Mouse (Mus musculus) layer of hippocampus, adult 2 months (tissue): ENCODE measurements around the gene Fbxl13. TPM values are rescaled to one million over a fixed set of nuclear protein-coding genes. Genes with fewer than 3 reads are reported as not detected.

Experiments
- DNase-seq, 2 experiments: peaks; one replicate each; pipeline ENCODE4 v3.0.0; 2022; ENCODE audit warnings: low spot score in 2 of 2
- H3K27ac ChIP-seq: fragments of 200-600 bp; 2 replicates; pipeline ENCODE4 v1.8.1; 2022
- H3K4me3 ChIP-seq: fragments of 200-600 bp; 2 replicates; pipeline ENCODE4 v1.8.1; 2022; ENCODE audit warnings: mild to moderate bottlenecking
- CTCF ChIP-seq: fragments of 200-600 bp; conservative IDR thresholded peaks from 2 replicates; pipeline ENCODE4 v1.8.1; 2022; ENCODE audit warnings: antibody characterized with exemption, mild to moderate bottlenecking, moderate library complexity
- total RNA-seq, 2 experiments: library from RNA; stranded (reverse); gene quantifications; 2 replicates each; pipeline ENCODE4 v1.2.3; 2021

The Fbxl13 gene
- total RNA-seq, 2 experiments from 2014 or later = 0.29 to 0.41 TPM

- TF ChIP-seq CTCF = no peak
- no peak overlapping the region for H3K4me3 ChIP-seq
- H3K27ac ChIP-seq = no peak overlapping the region
- DNase-seq = no peak
Observed at GRCm38 (mm10) chr5:21478428-21478827, 167.0 kb downstream of the Fbxl13 start.

GRCm38 (mm10) chr5:21468100-21468499 is 177.3 kb downstream of the Fbxl13 start:
- no peak for DNase-seq
- no peak overlapping the region for H3K27ac ChIP-seq
- no peak overlapping the region for H3K4me3 ChIP-seq
- TF ChIP-seq CTCF = no peak

- no peak overlapping the region for H3K27ac ChIP-seq
- no peak for TF ChIP-seq CTCF
Observed at GRCm38 (mm10) chr5:21467387-21467786, 178.0 kb downstream of the Fbxl13 start.

GRCm38 (mm10) chr5:21440833-21441530 is 204.5 kb downstream of the Fbxl13 start:
- H3K4me3 ChIP-seq = no peak overlapping the region
- no peak for TF ChIP-seq CTCF
- no peak overlapping the region for H3K27ac ChIP-seq
- peak in 1 of 2 experiments; percentile 23 for DNase-seq

More at GRCm38 (mm10) chr5:21467387-21467786, 178.0 kb downstream of the Fbxl13 start:
- H3K4me3 ChIP-seq = no peak overlapping the region
- no peak for DNase-seq

GRCm38 (mm10) chr5:21439446-21440110 is 205.9 kb downstream of the Fbxl13 start:
- no peak for DNase-seq
- no peak overlapping the region for H3K27ac ChIP-seq
- no peak for TF ChIP-seq CTCF
- H3K4me3 ChIP-seq = no peak overlapping the region

DNA sequence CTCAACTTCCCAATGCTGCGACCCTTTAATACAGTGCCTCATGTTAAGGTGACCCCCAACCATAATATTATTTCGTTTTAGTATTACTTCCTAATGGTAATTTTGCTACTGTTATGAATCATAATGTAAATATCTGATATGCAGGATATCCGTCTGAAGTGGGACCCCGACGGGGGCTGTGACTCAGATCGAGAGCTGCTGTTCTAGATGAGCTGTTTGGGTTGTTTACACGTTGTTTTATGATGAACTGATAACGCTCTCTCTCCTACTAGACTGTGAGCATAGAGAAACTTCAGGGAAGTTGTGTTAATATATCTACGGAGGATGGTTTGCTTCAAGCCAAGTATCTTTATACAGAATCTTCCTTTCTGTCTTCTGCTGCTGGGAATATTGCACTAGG is 207.0 kb downstream of the Fbxl13 start:
- Histone ChIP-seq H3K4me3 (no peak overlapping the region), H3K27ac (no peak overlapping the region)
- no peak for DNase-seq
- no peak for TF ChIP-seq CTCF

GRCm38 (mm10) chr5:21436471-21436975 is 208.9 kb downstream of the Fbxl13 start:
- no peak for TF ChIP-seq CTCF

GRCm38 (mm10) chr5:21434148-21434929 is 211.1 kb downstream of the Fbxl13 start:
- DNase-seq = peak; percentile 27 to 28
- peak; percentile 86 for TF ChIP-seq CTCF
- H3K4me3 ChIP-seq = no peak overlapping the region
- no peak overlapping the region for H3K27ac ChIP-seq

More at GRCm38 (mm10) chr5:21436471-21436975, 208.9 kb downstream of the Fbxl13 start:
- Histone ChIP-seq H3K27ac (no peak overlapping the region), H3K4me3 (no peak overlapping the region)
- no peak for DNase-seq

Other genes starting within 250 kb of the Fbxl13 start
- under 1 TPM; 0.20 to 0.28 TPM for gene Ccdc146, start 221.0 kb downstream of the Fbxl13 start, total RNA-seq
- gene Fam185a, start 220.7 kb downstream of the Fbxl13 start, total RNA-seq = 10 to 100 TPM; 12.1 to 13.2 TPM
- under 1 TPM; 0.23 to 0.47 TPM for gene Lrrc17, start 102.1 kb downstream of the Fbxl13 start, total RNA-seq
- 10 to 100 TPM; 20.6 to 23.3 TPM for gene Armc10, start 179 bp upstream of the Fbxl13 start, total RNA-seq
- 10 to 100 TPM; 28.4 to 34.7 TPM for gene Napepld, start 55.8 kb upstream of the Fbxl13 start, total RNA-seq
- gene Pmpcb, start 91.5 kb upstream of the Fbxl13 start, total RNA-seq = 10 to 100 TPM; 72.9 to 73.9 TPM
- gene Dnajc2, start 139.6 kb upstream of the Fbxl13 start, total RNA-seq = 10 to 100 TPM; 28.0 to 34.1 TPM
- gene Psmc2, start 139.6 kb upstream of the Fbxl13 start, total RNA-seq = 100 to 1,000 TPM; 116 to 118 TPM
- gene Slc26a5, start 220.0 kb upstream of the Fbxl13 start, total RNA-seq = not detected